Mouse (Mus musculus) C2C12 (cell line): ENCODE results near the gene Gm1113.

Experiments used
- CTCF ChIP-seq: IDR thresholded peaks from one replicate; pipeline ENCODE4 v1.5.1; 2011; ENCODE audit not compliant: control insufficient read depth, insufficient read depth, insufficient read length
- USF1 ChIP-seq: IDR thresholded peaks from one replicate; pipeline ENCODE4 v1.6.1; 2011; ENCODE audit warnings: low read depth, mild to moderate bottlenecking, control low read depth, moderate library complexity

DNA sequence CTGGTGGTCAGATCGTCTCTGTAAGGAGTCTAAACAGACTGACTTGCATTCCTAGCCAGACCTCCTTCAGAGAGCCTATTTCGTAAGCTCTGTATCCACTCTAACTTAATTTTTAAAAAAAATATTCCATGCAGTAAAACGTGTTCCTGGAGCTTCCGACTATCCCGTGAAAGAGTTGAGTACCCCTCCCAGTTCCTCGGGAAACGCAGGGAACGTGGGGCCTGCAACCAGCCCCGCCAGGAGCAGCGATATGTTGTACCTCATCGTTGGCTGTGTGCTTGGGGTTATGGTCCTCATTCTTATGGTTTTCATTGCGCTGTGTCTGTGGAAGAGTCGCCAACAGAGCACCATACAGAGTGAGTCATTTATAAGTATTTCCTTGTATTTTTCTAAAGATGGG, 31.5 kb downstream of the Gm1113 start:
- TF ChIP-seq CTCF = no peak
- no peak for TF ChIP-seq USF1
